Mouse (Mus musculus): Measurements from ENCODE around the gene Slc30a3.
"Not testable (repeated sequence)": the region's sequence is repeated elsewhere in the genome, so short reads cannot be mapped to it uniquely, and the experiment has no call there.

The Slc30a3 gene

GRCm38 (mm10) chr5:31048763-31049641 is 59.0 kb downstream of the Slc30a3 start, which contains the start of gene Slc5a6:
TSS of gene Slc5a6 (minus strand) at chr5:31048924.
- peak; percentile 51 for DNase-seq

- DNase-seq = peak; percentile 99
These were observed 59.9 kb downstream of the Slc30a3 start, which contains the start of gene Atraid for GRCm38 (mm10) chr5:31047848-31048762. TSS of gene Atraid (plus strand) at chr5:31048312.

- no peak for DNase-seq
These were observed 61.0 kb downstream of the Slc30a3 start for GRCm38 (mm10) chr5:31047074-31047473.

GRCm38 (mm10) chr5:31046416-31046815 is 61.6 kb downstream of the Slc30a3 start:
- DNase-seq = no peak

DNA sequence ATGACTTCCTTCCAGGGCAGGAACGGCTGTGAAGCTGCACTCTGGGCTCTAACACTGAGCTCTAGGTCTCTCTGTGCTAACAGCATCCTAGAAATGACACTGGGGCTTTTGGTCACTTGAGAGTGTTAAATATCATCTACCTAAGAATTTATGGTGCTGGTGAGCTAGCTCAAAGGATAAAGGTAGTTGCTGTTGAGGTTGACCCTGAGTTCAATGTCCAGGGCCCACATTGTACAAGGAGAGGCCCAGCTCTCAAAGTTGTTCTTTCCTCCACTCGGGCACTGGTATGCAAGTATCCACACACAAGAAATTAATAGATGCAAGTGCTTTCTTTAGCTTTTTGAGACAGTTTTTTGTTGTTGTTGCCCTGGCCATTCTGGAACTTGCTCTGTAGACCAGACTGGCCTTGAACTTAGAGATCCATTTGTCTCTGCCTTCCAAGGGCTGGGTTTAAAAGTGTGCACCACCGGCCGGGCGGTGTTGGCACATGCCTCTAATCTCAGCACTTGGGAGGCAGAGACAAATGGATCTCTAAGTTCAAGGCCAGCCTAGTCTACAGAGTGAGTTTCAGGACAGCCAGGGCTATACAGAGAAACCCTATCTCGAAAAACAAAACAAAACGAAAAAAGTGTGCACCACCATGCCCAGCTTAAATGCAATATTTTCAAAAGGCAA is 69.7 kb downstream of the Slc30a3 start:
- DNase-seq = no peak

- not testable (repeated sequence) for DNase-seq
These were observed 71.5 kb downstream of the Slc30a3 start for GRCm38 (mm10) chr5:31036556-31036955.

All from liver (tissue).